Mouse (Mus musculus) midbrain, embryonic 10.5 days (tissue): ENCODE data around the gene Cln6. TPM values are rescaled to one million over a fixed set of nuclear protein-coding genes. Genes with fewer than 3 reads are reported as not detected.
A peak's percentile ranks its signal among the peaks of the same experiment; 100 is the strongest.
"Not testable (repeated sequence)": the region's sequence is repeated elsewhere in the genome, so short reads cannot be mapped to it uniquely, and the experiment has no call there.

Source experiments
- DNase-seq: peaks from one replicate; pipeline ENCODE4 v3.0.0-alpha.2; 2017; ENCODE audit warnings: low spot score
- H3K27ac ChIP-seq: fragments of 300-500 bp; sonication (generic); replicated peaks from 2 replicates; pipeline ENCODE4 v1.5.1; 2016; ENCODE audit warnings: mild to moderate bottlenecking
- H3K27me3 ChIP-seq: fragments of 300-500 bp; sonication (generic); 2 replicates; pipeline ENCODE4 v1.6.1; 2016; ENCODE audit warnings: low read depth, mild to moderate bottlenecking; ENCODE audit not compliant: poor library complexity, severe bottlenecking
- H3K36me3 ChIP-seq: fragments of 300-500 bp; sonication (generic); 2 replicates; pipeline ENCODE4 v1.6.1; 2016; ENCODE audit warnings: mild to moderate bottlenecking, moderate library complexity
- H3K4me1 ChIP-seq: fragments of 300-500 bp; sonication (generic); 2 replicates; pipeline ENCODE4 v1.6.1; 2016
- H3K4me3 ChIP-seq: fragments of 300-500 bp; sonication (generic); 2 replicates; pipeline ENCODE4 v1.5.1; 2016; ENCODE audit warnings: mild to moderate bottlenecking, moderate library complexity
- H3K9me3 ChIP-seq: fragments of 300-500 bp; sonication (generic); replicated peaks from 2 replicates; pipeline ENCODE4 v1.6.1; 2016; ENCODE audit warnings: mild to moderate bottlenecking
- WGBS: fragments of 180-500 bp; shearing (Covaris S2); methylation state at CpG from one replicate; pipeline ENCODE4 v1.1.7; 2016; 5-methylcytosine and 5-hydroxymethylcytosine counted together
- polyA plus RNA-seq: library from polyadenylated mRNA; unstranded; fragments of >200 nt; fragmentation: Nextera tagmentation; extraction: Ambion mirVana; gene quantifications from 2 replicates; pipeline ENCODE4 v1.2.1, GENCODE M21; 2016

Gene Cln6
- 10.2 and 13.3 TPM in 2 replicates for polyA plus RNA-seq

GRCm38 (mm10) chr9:62838506-62839171, at the start of gene Cln6:
Gene Cln6, plus strand, starts transcription at chr9:62838785.
- under 1% methylated on average over 45 of the region's 48 CpGs for WGBS
- Histone ChIP-seq H3K36me3 (no peaks in the 10 kb centered on the region), H3K27me3 (peaks cover 5% of the 10 kb centered on the region), H3K9me3 (no peaks in the 10 kb centered on the region), H3K27ac (peak within 1 kb of the TSS; percentile 96), H3K4me3 (peak within 1 kb of the TSS; percentile 84), H3K4me1 (peaks cover 45% of the 10 kb centered on the region)
- DNase-seq = peak; percentile 83

GRCm38 (mm10) chr9:62789856-62790255, 48.7 kb upstream of the Cln6 start:
- WGBS = 89% methylated on average over 12 of the region's 12 CpGs

GRCm38 (mm10) chr9:62799218-62799617, 39.4 kb upstream of the Cln6 start:
- peaks cover 78% of the 10 kb centered on the region for H3K36me3 ChIP-seq
- not testable (repeated sequence) for H3K4me3 ChIP-seq, H3K9me3 ChIP-seq, H3K27me3 ChIP-seq, H3K27ac ChIP-seq, H3K4me1 ChIP-seq, DNase-seq
- WGBS = 93% methylated on average over 2 of the region's 2 CpGs

More at GRCm38 (mm10) chr9:62789856-62790255, 48.7 kb upstream of the Cln6 start:
- no peaks in the 10 kb centered on the region for H3K4me1 ChIP-seq
- H3K27ac ChIP-seq = no peak overlapping the region
- H3K36me3 ChIP-seq = peaks cover 35% of the 10 kb centered on the region
- H3K4me3 ChIP-seq = no peak overlapping the region
- no peaks in the 10 kb centered on the region for H3K27me3 ChIP-seq
- no peak for DNase-seq
- no peaks in the 10 kb centered on the region for H3K9me3 ChIP-seq

GRCm38 (mm10) chr9:62810095-62810494, 28.5 kb upstream of the Cln6 start:
- no peak for DNase-seq
- WGBS = 28% methylated on average over 8 of the region's 8 CpGs
- Histone ChIP-seq H3K36me3 (no peaks in the 10 kb centered on the region), H3K9me3 (no peaks in the 10 kb centered on the region), H3K27ac (peak overlapping the region; percentile 99), H3K4me1 (peaks cover 44% of the 10 kb centered on the region), H3K27me3 (no peaks in the 10 kb centered on the region), H3K4me3 (peak overlapping the region; percentile 92)

GRCm38 (mm10) chr9:62810543-62811515, 27.8 kb upstream of the Cln6 start:
- Histone ChIP-seq H3K4me1 (peaks cover 44% of the 10 kb centered on the region), H3K36me3 (no peaks in the 10 kb centered on the region), H3K9me3 (no peaks in the 10 kb centered on the region), H3K4me3 (peak overlapping the region; percentile 92), H3K27ac (peak overlapping the region; percentile 99), H3K27me3 (no peaks in the 10 kb centered on the region)
- DNase-seq = peak; percentile 81
- WGBS = under 1% methylated on average over 58 of the region's 58 CpGs

- under 1% methylated on average over 68 of the region's 68 CpGs for WGBS
- peak; percentile 91 for DNase-seq
Measured at GRCm38 (mm10) chr9:62811516-62812121, 27.0 kb upstream of the Cln6 start, which contains the start of gene Fem1b. Gene Fem1b, minus strand, starts transcription at chr9:62811934.

GRCm38 (mm10) chr9:62812216-62813049, 26.2 kb upstream of the Cln6 start:
- 12% methylated on average over 14 of the region's 14 CpGs for WGBS
- DNase-seq = peak; percentile 27

More at GRCm38 (mm10) chr9:62811516-62812121, 27.0 kb upstream of the Cln6 start, which contains the start of gene Fem1b:
- H3K9me3 ChIP-seq = no peaks in the 10 kb centered on the region
- H3K4me3 ChIP-seq = peak within 1 kb of the TSS; percentile 92
- H3K36me3 ChIP-seq = no peaks in the 10 kb centered on the region
- H3K27ac ChIP-seq = peak within 1 kb of the TSS; percentile 99
- H3K27me3 ChIP-seq = no peaks in the 10 kb centered on the region
- peaks cover 44% of the 10 kb centered on the region for H3K4me1 ChIP-seq

GRCm38 (mm10) chr9:62814751-62815150, 23.8 kb upstream of the Cln6 start:
- H3K27me3 ChIP-seq = no peaks in the 10 kb centered on the region
- no peak overlapping the region for H3K4me3 ChIP-seq
- no peak for DNase-seq
- H3K36me3 ChIP-seq = no peaks in the 10 kb centered on the region
- H3K9me3 ChIP-seq = no peaks in the 10 kb centered on the region
- H3K27ac ChIP-seq = no peak overlapping the region
- H3K4me1 ChIP-seq = peaks cover 28% of the 10 kb centered on the region
- WGBS = 91% methylated on average over 2 of the region's 2 CpGs

More at GRCm38 (mm10) chr9:62812216-62813049, 26.2 kb upstream of the Cln6 start:
- H3K9me3 ChIP-seq = no peaks in the 10 kb centered on the region
- H3K4me1 ChIP-seq = peaks cover 44% of the 10 kb centered on the region
- no peaks in the 10 kb centered on the region for H3K27me3 ChIP-seq
- H3K27ac ChIP-seq = peak overlapping the region; percentile 99
- H3K36me3 ChIP-seq = no peaks in the 10 kb centered on the region
- H3K4me3 ChIP-seq = peak overlapping the region; percentile 92

GRCm38 (mm10) chr9:62816323-62817098, 22.1 kb upstream of the Cln6 start:
- Histone ChIP-seq H3K36me3 (no peaks in the 10 kb centered on the region), H3K4me1 (peaks cover 18% of the 10 kb centered on the region), H3K4me3 (no peak overlapping the region), H3K27ac (no peak overlapping the region), H3K9me3 (no peaks in the 10 kb centered on the region), H3K27me3 (no peaks in the 10 kb centered on the region)
- WGBS = 85% methylated on average over 9 of the region's 9 CpGs
- DNase-seq = no peak

GRCm38 (mm10) chr9:62817099-62817571, 21.4 kb upstream of the Cln6 start:
- H3K4me1 ChIP-seq = peaks cover 12% of the 10 kb centered on the region
- no peak overlapping the region for H3K4me3 ChIP-seq
- no peaks in the 10 kb centered on the region for H3K27me3 ChIP-seq
- DNase-seq = no peak
- 80% methylated on average over 12 of the region's 12 CpGs for WGBS
- H3K9me3 ChIP-seq = no peaks in the 10 kb centered on the region
- no peak overlapping the region for H3K27ac ChIP-seq
- no peaks in the 10 kb centered on the region for H3K36me3 ChIP-seq
